Mouse (Mus musculus): ENCODE measurements around the gene Exoc6.
"Not testable (repeated sequence)": the region's sequence is repeated elsewhere in the genome, so short reads cannot be mapped to it uniquely, and the experiment has no call there.

Gene Exoc6

DNA sequence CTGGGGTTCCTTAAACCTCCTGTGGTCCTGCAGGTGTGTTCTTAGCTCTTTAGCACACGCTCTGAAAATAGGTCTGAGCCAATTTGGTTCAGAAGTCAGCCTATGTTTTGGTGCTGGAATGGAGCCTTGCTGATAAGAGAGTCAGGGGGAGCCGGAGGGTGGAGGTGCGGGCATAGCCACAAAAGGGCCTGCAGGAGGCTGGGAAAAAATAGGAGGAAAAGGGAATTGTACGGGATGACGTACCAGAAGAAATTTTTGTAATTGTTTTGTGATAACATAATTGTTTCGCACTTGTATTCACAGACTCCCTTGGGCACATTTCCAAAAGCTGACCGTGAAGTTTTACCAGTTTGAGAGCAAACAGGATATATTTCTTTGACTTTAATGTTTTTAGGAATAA, 10.0 kb upstream of the Exoc6 start:
- DNase-seq = no peak

DNA sequence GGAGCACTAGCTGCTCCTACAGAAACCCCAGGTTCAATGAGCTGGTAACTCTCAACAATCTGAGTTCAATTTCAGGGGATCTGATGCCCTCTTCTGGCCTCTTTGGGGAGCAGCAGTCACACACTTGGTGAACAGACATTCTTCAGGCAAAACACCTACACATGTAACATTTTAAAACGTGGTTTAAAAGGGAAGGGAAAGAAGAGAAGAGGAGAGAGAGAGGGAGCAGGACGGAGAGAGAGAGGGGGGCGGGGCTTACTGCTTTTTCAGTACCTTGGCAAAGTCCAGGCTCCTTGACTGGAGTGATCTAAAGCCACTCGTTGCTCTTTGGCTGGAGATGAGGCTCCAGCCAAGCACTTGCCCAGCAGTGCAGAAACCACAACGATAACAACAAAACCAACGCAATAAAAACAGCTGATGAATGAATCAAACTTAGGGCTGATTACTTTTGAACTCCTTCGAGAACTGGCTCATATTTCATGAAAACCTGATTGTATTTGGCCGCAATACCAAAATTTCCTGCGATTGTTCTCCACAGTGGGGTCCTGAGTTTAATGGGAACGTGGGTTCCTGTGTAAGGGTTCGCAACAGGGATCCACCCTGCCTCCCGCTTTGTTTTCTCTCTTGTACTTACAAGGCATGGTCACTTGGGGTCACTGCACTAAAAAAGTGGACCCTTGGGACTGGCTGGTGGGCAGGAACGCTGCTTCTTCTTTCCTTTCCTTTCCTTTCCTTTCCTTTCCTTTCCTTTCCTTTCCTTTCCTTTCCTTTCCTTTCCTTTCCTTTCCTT, 6.5 kb upstream of the Exoc6 start:
- DNase-seq = peak; percentile 29 to 53

DNA sequence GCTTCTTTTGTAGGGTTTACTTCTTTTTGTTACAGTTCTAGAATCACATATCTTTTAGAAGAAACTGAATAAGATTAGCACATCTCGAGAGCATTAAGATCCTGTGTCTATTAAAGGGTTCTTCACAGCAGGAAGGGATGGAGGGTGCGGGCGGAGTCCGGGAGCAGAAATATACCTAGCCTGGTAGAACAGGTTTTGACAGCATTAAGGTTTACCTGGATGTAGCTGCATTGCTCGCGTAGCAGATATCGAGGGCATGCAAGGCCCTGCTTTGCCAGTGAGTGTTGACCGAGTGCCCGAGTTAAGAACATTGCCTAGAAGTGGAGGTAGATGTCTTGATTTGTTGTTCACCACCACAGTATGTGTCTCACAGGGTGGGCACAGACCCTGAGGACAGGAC, 5.7 kb upstream of the Exoc6 start:
- DNase-seq = no peak

DNA sequence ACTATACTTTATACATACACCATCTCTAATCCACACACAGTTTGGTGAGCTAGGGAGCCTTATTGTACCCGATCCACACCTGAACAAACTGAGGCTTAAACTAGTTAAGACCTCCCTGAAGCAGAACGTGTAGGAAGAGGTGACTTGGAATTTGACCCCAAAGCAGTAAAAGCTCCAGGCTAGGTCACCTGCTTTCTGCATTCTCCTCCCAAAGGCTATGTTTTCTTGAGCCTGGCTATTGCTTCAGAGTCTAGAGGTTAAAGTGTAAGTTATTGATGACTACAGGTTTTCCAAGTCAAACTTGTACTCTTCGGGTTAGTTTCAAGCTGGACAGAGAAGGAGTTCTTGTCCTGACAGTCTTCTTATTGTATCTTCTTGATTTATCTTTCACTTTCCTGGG, 5.0 kb upstream of the Exoc6 start:
- no peak for DNase-seq

DNA sequence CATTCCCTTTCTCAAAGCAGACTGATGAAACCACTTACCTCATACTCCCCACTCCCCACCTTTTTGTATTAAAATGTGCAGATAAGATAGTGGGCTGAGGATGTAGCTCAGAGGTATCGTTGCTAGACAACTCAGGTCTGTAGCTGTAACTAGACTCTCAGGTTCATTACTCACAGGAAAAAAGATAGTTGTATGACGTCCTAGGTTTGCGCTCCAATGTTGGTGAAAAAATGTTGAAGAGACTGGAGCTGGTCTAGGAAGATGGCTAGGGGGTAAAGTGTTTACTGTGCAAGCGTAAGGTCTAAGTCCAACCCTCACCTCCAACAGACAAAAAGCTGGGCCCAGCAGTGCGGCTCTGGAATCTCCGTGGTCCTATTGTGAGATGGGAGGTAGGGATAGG, 4.5 kb upstream of the Exoc6 start:
- no peak for DNase-seq

DNA sequence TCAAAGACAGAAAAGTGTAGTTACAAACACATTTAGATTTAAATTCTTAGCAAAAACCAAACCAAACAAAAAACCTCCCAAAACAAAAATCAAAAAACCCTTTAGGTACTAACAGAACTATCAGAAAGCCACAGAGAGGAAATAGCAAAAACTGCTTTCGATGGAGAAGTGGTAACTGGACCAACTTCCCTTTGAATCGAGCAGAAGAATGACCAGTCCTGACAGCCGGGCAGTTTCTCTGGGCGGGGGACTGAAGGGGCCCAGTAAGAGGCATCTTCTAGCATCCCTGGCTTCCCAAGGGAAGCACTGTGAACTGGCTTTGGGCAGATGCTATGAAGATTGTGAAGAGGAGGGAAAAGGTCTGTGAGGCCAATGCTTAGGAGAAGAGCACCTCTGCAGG, 3.4 kb upstream of the Exoc6 start:
- DNase-seq = no peak

DNA sequence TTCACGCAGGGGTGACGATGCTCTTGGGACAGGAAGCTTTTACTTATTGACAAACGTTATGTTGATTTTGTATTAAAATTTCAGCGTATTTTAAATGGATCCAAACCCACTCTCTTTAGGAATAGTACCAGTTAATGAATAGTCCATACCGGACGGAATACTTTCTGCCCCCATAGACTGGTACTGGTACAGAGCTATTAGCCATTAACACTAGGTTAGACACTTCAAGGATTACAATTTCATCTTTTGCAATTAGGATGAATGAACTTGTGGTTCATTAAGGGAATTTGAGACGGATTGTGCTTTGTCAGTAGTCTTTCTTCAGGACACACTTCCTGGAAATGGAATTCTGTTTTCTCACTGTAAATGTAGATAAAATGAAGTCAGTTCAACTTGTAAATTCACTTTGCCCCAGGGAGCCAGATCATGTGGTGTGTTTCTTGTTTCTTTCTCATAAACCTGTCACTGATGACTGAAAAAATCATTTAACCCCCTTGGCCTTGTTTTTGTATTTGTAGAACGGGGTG, 885 bp downstream of the Exoc6 start:
- no peak for DNase-seq

DNA sequence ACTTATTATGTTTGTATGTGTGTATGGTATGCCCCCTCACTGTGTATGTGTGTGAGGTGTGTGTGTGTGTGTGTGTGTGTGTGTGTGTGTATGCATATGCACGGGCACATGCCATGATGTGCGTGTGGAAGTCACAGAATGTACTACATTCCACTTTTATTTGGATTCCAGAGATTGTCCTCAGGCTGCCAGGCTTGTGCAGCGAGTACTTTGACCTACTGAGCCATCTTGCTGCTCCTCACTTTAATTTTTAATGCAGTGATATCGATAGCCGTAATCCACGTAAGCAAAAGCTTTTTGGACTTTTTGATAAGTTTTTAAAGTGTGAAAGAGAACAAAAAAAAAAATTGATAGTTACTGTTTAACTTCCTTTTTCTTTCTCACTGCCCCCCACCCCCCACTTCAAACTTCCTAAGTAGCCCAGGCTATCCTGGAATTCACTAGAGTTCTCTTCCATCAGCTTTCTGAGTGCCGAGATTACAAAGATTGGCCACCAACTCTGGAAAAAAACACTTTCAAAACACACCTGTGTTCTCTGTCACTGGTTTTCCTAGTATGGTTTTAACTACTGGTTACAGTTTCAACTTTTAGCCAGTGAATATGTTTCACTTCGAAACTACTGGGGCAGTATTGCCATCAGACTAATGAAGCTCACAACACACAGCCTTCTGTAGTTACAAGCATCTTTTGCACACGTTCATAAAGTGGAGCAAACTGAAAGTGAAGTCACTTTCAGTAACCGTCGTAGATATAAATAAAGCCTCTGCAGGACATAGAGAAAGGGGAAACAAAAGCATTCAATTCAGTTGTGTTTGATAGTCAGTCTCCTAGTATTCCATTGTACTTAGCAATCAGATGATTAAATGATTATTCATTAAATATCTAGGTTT, 3.4 kb downstream of the Exoc6 start:
- no peak for DNase-seq

DNA sequence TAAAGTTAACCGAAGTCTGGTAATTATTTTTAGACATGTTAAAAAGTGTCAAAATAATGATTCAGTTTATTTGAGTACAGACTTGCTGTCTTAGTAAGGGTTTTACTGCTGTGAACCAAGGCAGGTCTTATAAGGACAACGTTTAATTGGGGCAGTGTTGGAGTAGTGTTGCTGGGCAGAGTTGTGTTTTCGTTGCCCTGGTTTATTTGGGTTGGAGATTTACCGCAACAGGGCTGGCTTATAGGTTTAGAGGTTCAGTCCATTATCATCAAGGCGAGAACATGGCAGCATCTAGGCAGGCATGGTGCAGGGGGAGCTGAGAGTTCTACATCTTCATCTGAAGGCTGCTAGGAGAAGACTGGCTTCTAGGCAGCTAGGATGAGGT, 4.0 kb downstream of the Exoc6 start:
- DNase-seq = not testable (repeated sequence)

DNA sequence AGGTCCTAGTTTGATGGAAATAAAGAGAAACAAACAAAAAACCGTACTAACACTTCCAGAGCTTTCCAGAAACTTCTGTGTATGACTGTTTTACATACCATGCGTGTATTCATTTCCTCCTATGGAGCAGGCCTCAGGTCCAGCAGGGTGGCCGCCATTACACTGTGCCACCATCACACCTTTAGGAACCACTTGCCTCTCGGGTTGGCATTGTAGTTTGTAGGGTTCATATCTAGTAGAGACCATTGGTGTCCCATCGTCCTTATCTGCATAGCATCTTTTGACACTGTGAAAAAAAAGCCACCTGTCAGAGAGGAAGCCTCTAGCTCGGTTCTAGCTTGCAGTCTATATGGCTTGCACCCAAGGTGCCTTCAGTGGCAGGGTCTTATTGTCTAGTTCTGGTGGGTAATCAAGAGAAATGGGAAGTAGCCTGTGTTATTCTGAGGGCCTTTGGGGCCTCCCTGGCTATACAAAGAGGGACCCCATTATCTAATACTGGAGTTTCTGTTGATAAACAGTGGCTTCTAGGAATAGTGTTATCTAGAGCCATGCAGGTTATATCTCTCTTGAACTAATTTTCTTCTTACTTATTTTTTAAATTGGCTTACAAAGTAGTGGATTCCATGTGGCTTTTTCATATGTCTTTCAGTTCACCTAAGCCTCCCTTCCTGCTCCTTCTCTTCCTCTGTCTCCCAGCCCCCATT, 5.8 kb downstream of the Exoc6 start:
- DNase-seq = no peak

DNA sequence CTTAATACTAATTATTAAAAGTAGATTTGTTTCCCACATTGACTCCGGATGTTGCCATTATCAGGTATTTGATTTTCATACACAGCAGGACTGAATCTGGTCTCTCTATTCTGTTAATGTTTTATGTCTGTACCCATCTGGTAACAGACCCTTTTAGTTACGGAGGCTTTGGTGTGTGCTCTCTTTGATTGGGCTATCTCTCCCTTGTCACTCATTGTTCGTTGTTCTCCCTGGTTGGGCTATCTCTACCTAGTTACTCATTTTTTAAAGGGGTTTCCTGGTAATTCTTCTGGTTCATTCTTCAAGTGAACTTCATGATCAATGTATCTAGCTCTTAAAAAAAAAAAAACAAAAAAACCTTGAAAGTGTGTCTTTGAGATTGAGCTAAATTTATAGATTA, 7.7 kb downstream of the Exoc6 start:
- DNase-seq = no peak

DNA sequence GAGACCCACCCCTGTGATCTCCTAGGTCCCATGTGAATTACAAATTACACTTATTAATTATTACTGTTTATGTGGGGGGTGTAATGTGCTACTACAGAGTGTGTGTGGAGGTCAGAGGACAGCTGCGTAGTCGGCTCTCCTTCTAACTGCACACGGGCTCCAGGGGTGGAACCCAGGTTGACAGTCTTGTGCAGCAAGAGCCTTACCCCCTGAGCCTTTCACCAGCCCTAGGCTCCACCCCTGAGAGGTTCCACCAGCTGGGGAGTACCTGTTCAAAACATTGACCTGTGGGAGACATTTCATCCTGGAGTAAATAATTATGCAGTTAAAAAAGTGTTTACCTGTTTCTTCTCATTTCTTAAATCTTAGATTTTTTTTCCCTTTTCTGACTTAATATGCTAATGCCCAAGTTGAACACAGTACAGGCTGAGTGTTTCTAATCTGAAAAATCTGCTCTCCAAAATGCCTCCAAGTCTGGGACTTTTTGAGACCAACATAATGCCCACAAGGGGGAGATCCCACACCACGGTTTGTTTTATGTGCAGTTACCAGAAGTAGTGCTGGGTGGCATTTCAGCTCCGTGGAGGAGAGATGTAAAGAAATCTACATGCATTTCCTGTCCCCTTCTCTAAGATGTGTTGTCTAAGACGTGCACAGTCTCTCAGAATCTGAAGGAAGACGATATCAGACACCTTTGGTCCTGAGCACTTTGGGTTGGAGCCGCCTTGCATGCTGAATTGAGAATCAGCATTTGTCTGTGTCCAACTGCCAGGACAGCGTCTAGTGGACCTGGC, 9.3 kb downstream of the Exoc6 start:
- DNase-seq = peak in 1 of 2 experiments; percentile 55

DNA sequence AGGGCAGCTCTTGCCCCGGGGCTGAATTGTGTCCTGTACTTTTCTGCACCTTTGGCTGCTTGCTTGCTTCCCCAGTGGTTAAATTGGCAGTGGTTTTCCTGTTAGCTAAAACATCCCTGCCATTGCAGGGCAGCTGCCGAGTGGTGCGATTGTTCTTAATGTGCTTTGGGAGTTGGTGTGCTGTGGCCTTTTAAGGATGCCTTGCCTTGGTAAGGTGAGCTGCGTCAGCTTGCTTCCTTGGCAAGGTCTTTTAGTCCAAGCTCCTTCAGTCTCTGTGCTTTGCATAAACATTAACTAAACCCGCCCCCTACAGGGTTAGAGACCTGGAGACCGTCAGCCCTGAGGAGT, 9.8 kb downstream of the Exoc6 start:
- DNase-seq = peak in 1 of 2 experiments; percentile 37

DNA sequence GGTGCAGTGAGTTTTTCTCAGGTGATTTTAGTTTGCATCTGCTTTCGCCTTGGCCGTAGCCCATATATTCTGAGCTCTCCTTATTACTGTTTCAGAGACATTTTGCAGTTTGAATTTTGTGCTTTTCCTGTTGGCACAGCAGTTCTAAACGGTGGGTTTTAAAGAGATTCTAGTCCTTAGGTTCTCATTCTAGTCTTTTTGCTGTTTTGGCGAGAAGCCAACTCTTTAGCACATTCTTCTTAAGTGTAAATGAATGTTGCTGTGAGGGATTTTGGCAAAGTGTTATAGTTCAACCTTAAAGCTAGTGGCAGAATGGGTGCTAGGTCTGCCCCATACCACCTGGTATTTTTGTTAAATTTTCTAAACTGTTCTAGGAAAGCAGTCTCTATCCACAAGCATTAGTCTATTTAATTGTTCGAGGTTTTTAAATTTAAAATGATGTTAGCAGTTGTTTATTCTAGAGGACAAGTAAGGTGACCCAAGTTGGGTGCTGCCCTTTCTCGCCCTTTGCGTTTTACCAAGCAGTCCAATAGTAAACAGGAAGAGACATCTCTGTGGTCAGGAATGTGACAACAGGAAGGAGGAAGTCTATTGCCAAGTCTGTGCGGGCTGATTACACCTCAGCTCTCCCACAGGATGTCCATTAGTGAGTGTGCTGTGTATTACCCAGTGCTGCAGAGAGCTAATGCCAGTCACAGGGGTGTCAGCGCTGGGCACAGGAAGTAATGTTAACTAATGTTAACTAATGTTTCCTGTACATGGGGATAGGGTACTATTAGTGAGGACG, 11.1 kb downstream of the Exoc6 start:
- no peak for DNase-seq

DNA sequence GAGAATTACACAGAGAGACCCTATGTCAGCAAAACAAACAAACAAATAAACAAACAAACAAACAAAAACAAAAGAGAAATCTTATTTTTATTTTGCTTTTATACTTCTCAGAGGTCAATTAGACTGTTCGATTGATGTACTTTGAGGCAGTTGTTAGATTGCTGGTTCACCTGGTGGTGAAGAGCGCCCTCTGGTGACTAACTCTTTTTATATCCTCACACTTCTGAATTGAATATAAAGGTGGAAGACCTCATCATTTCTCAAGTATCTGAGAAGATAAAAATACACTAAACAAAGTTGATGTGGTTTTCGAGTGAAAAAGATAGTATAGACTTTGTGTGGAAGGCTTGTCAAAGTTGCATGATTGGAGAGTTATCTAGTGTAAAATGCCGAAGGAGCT, 13.5 kb downstream of the Exoc6 start:
- peak in 1 of 2 experiments; percentile 34 for DNase-seq

DNA sequence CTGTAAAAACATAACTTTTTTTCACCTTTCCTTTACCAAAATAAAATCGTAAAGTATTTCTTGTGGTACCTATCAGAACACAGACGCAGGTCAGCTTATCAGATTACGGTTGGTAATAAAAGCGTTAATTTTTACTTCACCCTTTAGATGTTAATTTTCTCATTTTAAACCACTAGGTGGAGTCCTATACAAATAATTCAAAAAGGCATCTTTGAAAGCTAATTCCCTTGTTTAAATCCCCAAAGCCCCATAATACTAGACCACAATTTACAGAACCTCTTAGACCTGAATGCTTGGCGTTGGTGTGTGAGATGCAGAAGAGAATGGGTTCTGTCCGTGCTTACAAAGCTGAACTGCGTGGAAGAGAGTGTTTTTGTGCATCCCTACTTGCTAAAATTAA, 15.6 kb downstream of the Exoc6 start:
- no peak for DNase-seq

DNA sequence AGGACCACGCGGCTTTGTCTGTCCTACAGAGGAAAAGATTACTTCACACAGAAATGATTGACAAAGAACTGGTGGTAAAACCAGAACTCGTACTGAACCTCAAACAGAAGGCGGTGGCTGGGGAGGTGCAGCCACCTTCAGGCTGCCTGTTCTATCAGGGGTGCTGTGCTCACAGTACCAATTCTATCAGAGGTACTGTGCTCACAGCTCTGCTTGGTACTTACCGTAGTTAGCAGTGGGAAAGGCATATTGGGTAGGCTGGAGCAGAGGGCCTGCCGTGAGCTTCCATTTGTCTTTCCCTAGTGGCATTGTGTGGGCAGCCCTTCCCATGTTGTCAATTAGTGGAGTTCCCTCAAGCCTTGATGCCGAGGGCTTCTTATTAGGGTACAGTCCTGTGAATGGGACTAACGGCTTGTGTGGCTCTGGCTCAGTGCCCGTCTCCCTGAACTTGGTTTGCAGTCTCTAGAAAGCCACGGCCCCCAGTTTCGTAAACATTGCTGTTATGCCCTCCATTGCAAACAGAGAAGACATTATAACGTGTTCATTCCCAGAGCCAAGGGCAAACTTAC, 19.1 kb downstream of the Exoc6 start:
- DNase-seq = no peak

DNA sequence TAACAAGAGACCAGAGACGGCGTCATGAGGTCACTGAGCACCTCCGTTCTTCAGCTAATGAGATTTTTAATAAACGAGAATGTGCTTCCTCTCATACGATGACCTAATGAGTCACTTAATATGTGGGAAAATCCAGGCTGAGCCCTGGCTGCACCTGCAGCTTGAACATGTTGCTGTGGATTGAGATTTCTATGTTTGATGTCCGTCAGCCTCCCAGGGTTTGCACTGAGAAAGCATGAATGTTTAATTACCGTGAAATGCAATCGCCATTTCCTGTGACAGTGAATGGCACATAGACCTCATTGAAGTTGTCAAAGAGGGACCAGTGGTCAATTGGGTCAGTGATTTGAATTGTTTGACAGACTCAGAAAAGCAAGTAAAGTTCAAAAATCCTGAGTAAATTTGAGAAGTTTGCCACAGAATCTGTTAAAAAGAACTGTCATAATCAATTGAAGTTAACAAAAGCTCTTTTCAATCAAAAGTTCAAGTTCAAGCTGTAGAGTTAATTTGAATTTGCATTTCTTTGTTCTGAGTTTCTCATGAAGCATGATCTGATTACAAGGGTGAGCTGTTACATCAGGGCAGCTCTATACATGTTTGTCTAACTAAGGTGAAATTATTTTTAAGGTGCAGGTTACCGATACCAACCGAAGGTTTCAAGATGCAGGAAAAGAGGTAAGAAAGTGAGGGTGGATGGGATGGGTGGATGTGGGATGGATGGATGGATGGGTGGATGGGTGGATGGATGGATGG, 20.9 kb downstream of the Exoc6 start:
- DNase-seq = no peak

DNA sequence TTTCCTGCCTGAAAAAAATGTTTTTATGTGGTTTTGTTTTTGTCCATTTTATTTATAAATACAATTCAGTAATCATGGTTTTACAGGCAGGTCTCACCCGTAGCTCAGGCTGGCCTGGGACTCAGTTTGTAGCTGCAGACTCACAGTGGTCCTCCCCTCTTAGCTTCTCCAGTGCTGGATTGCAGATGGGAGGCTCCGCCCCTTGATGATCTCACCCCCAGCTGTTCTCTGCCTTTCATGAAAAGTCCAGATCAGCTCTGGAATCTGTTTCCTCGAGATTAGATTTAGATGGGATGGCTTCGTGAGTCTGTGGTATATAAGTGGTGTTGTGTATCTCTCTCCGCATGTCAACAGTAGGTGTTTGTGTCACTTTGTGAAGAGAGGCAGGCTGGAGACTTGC, 24.6 kb downstream of the Exoc6 start:
- DNase-seq = peak; percentile 35 to 45

DNA sequence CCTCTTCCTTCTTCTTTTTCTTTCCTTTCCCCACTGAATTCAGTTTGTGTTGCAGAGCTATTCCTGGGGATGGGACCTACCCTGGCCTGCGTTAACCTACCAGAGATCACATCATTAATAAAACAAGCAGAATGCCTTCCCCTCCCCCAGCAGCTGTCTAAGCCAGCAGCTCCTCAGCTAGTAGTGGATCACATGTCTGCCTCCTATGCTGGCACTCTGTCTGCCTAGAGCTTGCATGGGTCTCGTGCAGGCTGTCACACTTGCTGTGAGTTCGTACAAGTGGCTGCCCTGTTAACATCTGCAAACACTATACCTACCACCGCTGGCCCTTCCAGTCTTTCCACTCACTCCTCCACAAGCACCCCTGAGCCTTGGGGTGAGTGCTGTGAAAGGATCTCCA, 29.4 kb downstream of the Exoc6 start:
- DNase-seq = no peak

DNA sequence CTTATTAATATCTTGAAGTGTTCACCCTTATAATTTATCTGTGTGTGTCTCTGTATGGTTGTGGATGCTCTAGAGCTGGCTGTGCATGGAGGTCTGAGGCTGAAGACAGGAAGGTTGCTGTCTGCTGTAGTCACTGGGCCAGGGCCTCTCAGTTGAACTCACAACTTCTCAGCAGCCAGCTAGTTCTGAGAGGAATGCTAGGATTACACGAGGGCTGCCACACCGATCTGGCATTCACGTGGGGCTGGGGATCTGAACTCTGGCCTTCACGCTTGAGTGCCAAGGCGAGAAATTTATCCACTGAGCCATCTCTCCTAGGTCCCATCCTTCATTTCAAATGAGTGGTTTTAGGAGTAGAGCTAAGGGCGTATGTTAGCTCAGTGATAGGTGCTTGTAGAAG, 30.2 kb downstream of the Exoc6 start:
- peak in 1 of 2 experiments; percentile 38 for DNase-seq
